Mouse (Mus musculus) hematopoietic multipotent progenitor cell, adult 10-12 weeks (in vitro differentiated cells): ENCODE data around the gene Ctsc. TPM values are rescaled to one million over a fixed set of nuclear protein-coding genes. Genes with fewer than 3 reads are reported as not detected.

Experiments
- polyA plus RNA-seq: library from polyadenylated mRNA; stranded (reverse); fragments of >175 nt; gene quantifications from 2 replicates; pipeline ENCODE4 v1.2.3, GENCODE M21; 2012; ENCODE audit warnings: low replicate concordance

The Ctsc gene
- 35.5 and 196 TPM in 2 replicates for polyA plus RNA-seq

DNA sequence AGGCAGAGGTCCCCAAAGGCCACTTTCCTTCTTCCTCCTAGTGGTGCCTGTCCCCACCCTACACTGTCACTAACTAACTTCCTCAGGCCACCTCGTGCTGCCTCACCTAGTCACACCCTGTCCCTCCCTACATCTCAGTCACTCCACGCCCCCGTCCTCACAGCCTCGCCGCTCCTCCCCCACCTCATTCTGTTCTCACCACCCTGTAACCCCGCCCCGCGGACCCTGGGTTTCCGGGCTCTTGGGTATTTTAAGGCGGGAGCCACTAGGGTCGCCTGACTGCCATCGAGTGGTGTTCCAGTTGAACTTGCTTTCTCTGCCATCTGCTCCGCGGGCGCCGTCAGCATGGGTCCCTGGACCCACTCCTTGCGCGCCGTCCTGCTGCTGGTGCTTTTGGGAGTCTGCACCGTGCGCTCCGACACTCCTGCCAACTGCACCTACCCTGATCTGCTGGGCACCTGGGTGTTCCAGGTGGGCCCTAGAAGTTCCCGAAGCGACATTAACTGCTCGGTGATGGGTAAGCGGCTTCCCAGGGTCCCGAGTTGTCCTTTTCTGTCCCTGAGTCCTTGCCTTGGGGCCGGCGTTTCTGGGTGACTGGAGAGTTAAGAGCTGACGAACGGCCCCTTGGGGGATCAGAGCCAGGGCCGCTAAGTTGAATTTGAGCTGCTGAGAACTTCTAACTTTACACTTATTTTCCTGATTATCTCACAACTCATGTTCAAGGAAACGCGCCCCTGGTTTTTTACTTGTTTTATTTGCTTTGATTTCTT, at the start of gene Ctsc:
Gene Ctsc, plus strand, starts transcription at position 228 of the 770 bp plus-strand sequence.

Other genes with a start within 250 kb of the Ctsc start
- gene Rab38, start 152.2 kb downstream of the Ctsc start, polyA plus RNA-seq: 2.9 and 3.1 TPM in 2 replicates